Comparison of ENCODE assay signal across 14 mouse cellular contexts in the genomic region with DNA sequence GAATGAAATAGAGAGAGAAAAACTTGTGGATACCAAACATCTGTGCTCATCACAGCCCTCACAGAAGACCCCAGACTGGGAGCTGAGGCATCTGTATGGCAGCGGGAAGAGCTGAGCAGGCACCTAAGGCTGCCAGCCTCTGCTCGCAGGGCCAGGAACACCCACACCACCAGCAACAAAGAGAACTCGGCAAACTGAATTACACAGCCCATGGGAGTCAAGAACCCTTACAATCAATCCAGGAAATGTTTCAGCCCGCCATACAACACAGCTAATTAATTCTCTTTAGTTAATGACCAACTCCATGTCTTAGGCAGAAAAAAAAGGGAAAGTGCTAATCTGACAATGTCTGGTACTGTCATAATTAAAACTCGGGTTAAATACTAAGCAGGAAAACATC.
"Had no signal": no experiment of that assay in that cellular context is flagged by ENCODE, and none has a peak within 500 bp of the region (broad histone marks: within the 10 kb centered on the region; RNA-seq: fewer than 3 reads in every experiment).

No protein-coding gene starts in this region.

- DNase-seq: kidney, adult 18-20 months; layer of hippocampus, adult 9-11 months; layer of hippocampus, postnatal 36 days; lung, adult 2 months; lung, postnatal 10 days; lung, postnatal 4 days; midbrain, embryonic 14.5 days; right cerebral cortex, postnatal 14 days; thymus, postnatal 36 days had no signal

- H3K36me3 ChIP-seq: limb, embryonic 12.5 days; midbrain, embryonic 10.5 days; neural tube, embryonic 12.5 days had no signal

- H3K9ac ChIP-seq: limb, embryonic 12.5 days; liver, embryonic 14.5 days; neural tube, embryonic 12.5 days had no signal

- H3K27ac ChIP-seq: limb, embryonic 12.5 days; liver, embryonic 14.5 days; midbrain, embryonic 10.5 days; neural tube, embryonic 12.5 days had no signal

- H3K9me3 ChIP-seq: limb, embryonic 12.5 days; midbrain, embryonic 10.5 days; neural tube, embryonic 12.5 days had no signal

- H3K27me3 ChIP-seq: limb, embryonic 12.5 days; neural tube, embryonic 12.5 days had no signal

- H3K4me3 ChIP-seq: limb, embryonic 12.5 days; midbrain, embryonic 10.5 days; myocyte; neural tube, embryonic 12.5 days had no signal

- H3K4me2 ChIP-seq: limb, embryonic 12.5 days; neural tube, embryonic 12.5 days had no signal
